Mouse (Mus musculus): ENCODE measurements around the gene Adora2b. TPM values are rescaled to one million over a fixed set of nuclear protein-coding genes. Genes with fewer than 3 reads are reported as not detected.

Gene Adora2b
- polyA plus RNA-seq, 1 experiment from 2014 or later, result 12.5 TPM

DNA sequence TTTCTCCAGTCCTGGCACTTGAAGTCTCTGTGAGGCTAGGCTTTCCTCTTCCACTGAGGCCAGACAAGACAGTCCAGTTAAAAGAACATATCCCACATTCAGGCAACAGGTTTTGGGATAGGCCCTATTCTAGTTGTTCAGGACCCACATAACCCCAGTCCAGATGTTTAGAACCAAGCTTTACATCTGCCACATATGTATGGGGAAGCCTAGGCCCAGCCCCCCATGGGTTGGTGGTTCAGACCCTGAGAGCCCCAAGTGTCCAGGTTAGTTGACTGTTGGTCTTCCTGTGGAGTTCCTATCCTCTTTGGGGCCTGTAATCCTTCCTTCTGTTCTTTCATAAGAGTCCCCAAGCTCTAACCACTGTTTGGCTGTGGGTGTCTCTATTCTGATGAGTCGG lies 38.9 kb downstream of the Adora2b start:
- H3K27ac ChIP-seq, result no peak overlapping the region
- no peak for ATAC-seq (ENCODE audit: insufficient number of reproducible peaks, insufficient read depth, low FRiP score, low TSS enrichment)
- no peak overlapping the region for H3K4me2 ChIP-seq (replicated peaks)
- H3K36me3 ChIP-seq, result peaks cover 26% of the 10 kb centered on the region
- no peaks in the 10 kb centered on the region for H3K4me1 ChIP-seq
- H3K4me3 ChIP-seq, result no peak overlapping the region
- WGBS, result 94% methylated on average over 1 of the region's 1 CpGs
- no peak overlapping the region for H3K9ac ChIP-seq
- H3K9me3 ChIP-seq, result no peaks in the 10 kb centered on the region
- no peaks in the 10 kb centered on the region for H3K27me3 ChIP-seq

DNA sequence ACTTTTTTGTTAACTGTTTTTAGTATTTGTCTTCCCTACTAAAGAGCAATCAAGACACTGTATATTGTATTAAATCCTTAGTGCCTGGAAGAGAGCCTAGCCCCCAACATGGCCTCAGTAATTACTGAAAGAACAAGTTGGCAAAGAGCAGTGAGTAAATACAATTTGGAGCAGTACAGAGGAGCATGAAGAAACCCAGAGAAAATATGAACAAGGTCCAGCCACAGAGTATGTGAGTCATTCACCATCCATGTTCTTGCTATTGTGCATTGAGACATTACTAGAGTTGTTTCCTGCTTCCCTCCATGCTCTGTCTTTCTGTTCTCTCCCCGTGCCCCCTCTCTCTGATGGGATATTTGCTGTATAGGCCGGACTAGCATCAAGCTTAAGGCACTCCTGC lies 45.3 kb downstream of the Adora2b start:
- H3K27ac ChIP-seq, result no peak overlapping the region
- no peak overlapping the region for H3K4me3 ChIP-seq
- WGBS, result 87% methylated on average over 2 of the region's 2 CpGs
- no peaks in the 10 kb centered on the region for H3K9me3 ChIP-seq
- H3K4me1 ChIP-seq, result no peaks in the 10 kb centered on the region
- peaks cover 29% of the 10 kb centered on the region; the same call in 1 of the 2 replicates for H3K36me3 ChIP-seq
- no peaks in the 10 kb centered on the region for H3K27me3 ChIP-seq
- no peak overlapping the region for H3K9ac ChIP-seq
- H3K4me2 ChIP-seq (replicated peaks), result no peak overlapping the region
- ATAC-seq (ENCODE audit: insufficient number of reproducible peaks, insufficient read depth, low FRiP score, low TSS enrichment), result no peak

DNA sequence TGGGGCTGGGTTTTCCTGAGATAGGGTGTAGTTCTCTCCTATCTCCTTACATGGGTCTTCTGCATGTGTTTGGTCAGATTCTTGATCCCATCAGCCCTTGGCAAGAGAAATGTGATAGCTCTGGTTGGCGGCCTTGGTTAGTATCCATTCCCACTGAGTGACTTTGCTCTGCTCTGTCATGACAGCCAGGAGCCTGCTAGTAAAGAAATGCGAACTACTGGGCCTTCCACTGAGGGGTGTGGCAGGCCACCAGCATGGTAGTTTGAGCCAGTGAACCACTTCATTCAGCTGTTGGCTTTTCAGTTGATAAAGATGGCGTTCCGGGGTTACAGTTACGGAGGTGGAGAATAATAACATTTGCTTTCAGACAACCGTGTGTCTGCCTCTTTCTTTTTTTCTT lies 50.1 kb downstream of the Adora2b start:
- no peak overlapping the region for H3K4me2 ChIP-seq (replicated peaks)
- H3K4me3 ChIP-seq, result no peak overlapping the region
- 83% methylated on average over 6 of the region's 6 CpGs for WGBS
- no peak overlapping the region for H3K27ac ChIP-seq
- no peaks in the 10 kb centered on the region for H3K9me3 ChIP-seq
- H3K36me3 ChIP-seq, result peaks cover 22% of the 10 kb centered on the region
- ATAC-seq (ENCODE audit: insufficient number of reproducible peaks, insufficient read depth, low FRiP score, low TSS enrichment), result no peak
- no peaks in the 10 kb centered on the region for H3K4me1 ChIP-seq
- no peaks in the 10 kb centered on the region for H3K27me3 ChIP-seq
- H3K9ac ChIP-seq, result no peak overlapping the region

DNA sequence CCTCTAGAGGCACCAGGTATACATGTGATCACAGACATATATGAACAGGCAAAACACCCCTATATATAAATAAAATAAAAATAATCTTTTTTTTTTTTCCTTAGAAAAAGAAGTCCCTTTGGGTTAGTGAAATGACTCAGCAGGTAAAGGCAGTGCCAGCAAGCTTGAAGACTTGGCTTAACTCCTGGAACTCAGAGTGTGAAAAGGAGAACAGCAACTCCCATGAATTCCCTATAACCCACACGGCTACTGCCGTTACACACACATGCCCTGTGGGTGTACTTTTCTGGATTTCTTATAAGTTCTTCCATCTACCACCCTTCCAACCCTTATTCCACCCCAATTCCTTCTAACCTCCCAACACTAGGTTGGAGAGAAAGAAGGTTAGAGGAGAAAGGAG lies 57.1 kb downstream of the Adora2b start:
- no peak overlapping the region for H3K4me2 ChIP-seq (replicated peaks)
- no peak for ATAC-seq (ENCODE audit: insufficient number of reproducible peaks, insufficient read depth, low FRiP score, low TSS enrichment)
- H3K9ac ChIP-seq, result no peak overlapping the region
- no peaks in the 10 kb centered on the region for H3K4me1 ChIP-seq
- no peaks in the 10 kb centered on the region for H3K9me3 ChIP-seq
- H3K27ac ChIP-seq, result no peak overlapping the region
- H3K27me3 ChIP-seq, result no peaks in the 10 kb centered on the region
- 91% methylated on average over 2 of the region's 2 CpGs for WGBS
- no peak overlapping the region for H3K4me3 ChIP-seq
- H3K36me3 ChIP-seq, result peaks cover 23% of the 10 kb centered on the region

DNA sequence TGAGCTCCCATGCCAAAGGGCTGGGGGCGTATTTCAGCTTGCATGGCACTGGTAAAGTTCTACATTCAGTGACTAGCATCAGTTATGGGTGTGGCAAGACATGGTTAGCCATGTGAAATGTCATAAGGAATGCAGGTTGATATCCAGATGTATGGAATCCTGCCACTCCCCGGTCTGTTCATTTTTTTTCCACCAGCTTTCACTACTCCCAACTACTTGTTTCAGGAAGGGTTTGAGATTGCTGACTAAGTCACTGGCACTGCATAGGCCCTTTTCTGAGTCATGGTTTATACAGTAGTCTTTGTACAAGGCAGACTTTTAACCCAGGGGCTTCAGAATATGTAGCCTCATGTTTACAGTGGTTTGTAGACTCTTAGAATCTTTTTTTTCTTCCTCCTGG lies 60.5 kb downstream of the Adora2b start:
- no peaks in the 10 kb centered on the region for H3K27me3 ChIP-seq
- H3K9me3 ChIP-seq, result no peaks in the 10 kb centered on the region
- H3K4me1 ChIP-seq, result no peaks in the 10 kb centered on the region
- 95% methylated on average over 2 of the region's 2 CpGs for WGBS
- no peak overlapping the region for H3K9ac ChIP-seq
- peaks cover 38% of the 10 kb centered on the region for H3K36me3 ChIP-seq
- no peak overlapping the region for H3K27ac ChIP-seq
- no peak overlapping the region for H3K4me3 ChIP-seq
- ATAC-seq (ENCODE audit: insufficient number of reproducible peaks, insufficient read depth, low FRiP score, low TSS enrichment), result no peak
- no peak overlapping the region for H3K4me2 ChIP-seq (replicated peaks)

DNA sequence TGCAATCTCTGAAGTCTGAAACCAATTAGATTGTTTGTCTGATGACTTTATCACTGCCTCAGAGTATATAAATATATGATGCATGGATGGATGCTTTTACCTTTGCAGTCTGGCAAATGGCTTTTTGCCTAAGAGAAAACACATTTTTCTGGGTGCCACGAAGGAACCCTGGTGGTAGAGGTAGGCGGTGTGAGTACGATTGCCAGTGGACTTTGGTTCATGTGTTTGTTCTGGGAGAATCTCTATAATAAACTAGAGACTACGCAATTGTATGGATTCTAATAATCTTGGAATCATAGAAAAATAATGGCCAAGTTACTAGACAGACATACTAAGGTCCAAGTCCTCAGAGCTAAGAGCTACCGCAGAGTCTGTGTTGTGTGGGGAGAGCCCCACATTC lies 66.2 kb downstream of the Adora2b start:
- no peak overlapping the region for H3K27ac ChIP-seq
- H3K9me3 ChIP-seq, result no peaks in the 10 kb centered on the region
- WGBS, result 94% methylated on average over 5 of the region's 5 CpGs
- H3K4me2 ChIP-seq (replicated peaks), result no peak overlapping the region
- H3K9ac ChIP-seq, result no peak overlapping the region
- ATAC-seq (ENCODE audit: insufficient number of reproducible peaks, insufficient read depth, low FRiP score, low TSS enrichment), result no peak
- H3K36me3 ChIP-seq, result peaks cover 69% of the 10 kb centered on the region
- no peaks in the 10 kb centered on the region for H3K27me3 ChIP-seq
- no peak overlapping the region for H3K4me3 ChIP-seq
- H3K4me1 ChIP-seq, result no peaks in the 10 kb centered on the region

Other genes with a start within 250 kb of the Adora2b start
- gene Zswim7, start 32.4 kb downstream of the Adora2b start, polyA plus RNA-seq (2016; fragmentation: Nextera tagmentation; extraction: Ambion mirVana), result 29.0 and 29.4 TPM in 2 replicates
- 35.0 and 35.6 TPM in 2 replicates for gene Ttc19, start 32.5 kb downstream of the Adora2b start, polyA plus RNA-seq (2016; fragmentation: Nextera tagmentation; extraction: Ambion mirVana)
- 10.5 and 11.0 TPM in 2 replicates for gene Pigl, start 209.5 kb downstream of the Adora2b start, polyA plus RNA-seq (2016; fragmentation: Nextera tagmentation; extraction: Ambion mirVana)
- gene Ncor1, start 209.6 kb downstream of the Adora2b start, polyA plus RNA-seq (2016; fragmentation: Nextera tagmentation; extraction: Ambion mirVana), result 187 and 199 TPM in 2 replicates